Mouse (Mus musculus) cerebellum, adult 2 months (tissue): ENCODE measurements around the gene Sumf1.

Experiments used
- CTCF ChIP-seq: fragments of 200-500 bp; IDR thresholded peaks from 2 replicates; pipeline ENCODE4 v1.5.1; 2011; ENCODE audit warnings: low read depth, mild to moderate bottlenecking, control low read depth, low read length, moderate library complexity, borderline replicate concordance; ENCODE audit not compliant: insufficient read depth
- POLR2A ChIP-seq: fragments of 200-500 bp; IDR thresholded peaks from 2 replicates; pipeline ENCODE4 v1.6.1; 2011; ENCODE audit warnings: low read length, control low read depth, borderline replicate concordance; ENCODE audit not compliant: insufficient read depth

DNA sequence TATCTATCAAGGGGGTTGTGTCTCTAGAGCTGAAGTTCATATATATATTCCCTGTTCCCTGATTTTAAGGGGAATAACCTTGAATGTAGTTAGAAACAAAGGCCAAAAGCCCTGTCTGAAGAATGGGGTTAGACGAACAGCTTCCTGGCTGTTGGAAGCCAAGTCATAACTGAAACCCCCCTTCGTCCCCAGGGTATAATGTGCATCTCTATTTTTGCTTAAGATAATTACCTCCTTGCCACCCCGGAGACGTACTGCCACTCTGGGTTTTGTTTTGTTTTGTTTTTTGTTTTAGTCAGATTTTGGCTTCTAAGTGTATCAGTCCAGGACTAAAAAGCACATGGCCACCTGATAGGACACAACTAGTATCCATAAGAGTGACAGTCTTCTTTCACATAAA is 31.1 kb downstream of the Sumf1 start:
- no peak for TF ChIP-seq POLR2A
- no peak for TF ChIP-seq CTCF
